Mouse (Mus musculus) embryonic facial prominence, embryonic 14.5 days (tissue): ENCODE measurements around the gene Snd1. TPM values are rescaled to one million over a fixed set of nuclear protein-coding genes. Genes with fewer than 3 reads are reported as not detected.

ENCODE experiments used
- ATAC-seq: fragments of 200-750 bp; cut with Nextera tagmentation; 2 replicates; pipeline ENCODE4 v1.8.0; 2017; ENCODE audit warnings: low read depth, moderate number of reproducible peaks, moderate TSS enrichment
- DNase-seq: peaks from one replicate; pipeline ENCODE4 v3.0.0-alpha.2; 2015; ENCODE audit warnings: low spot score
- H3K27ac ChIP-seq: fragments of 300-500 bp; sonication (generic); replicated peaks from 2 replicates; pipeline ENCODE4 v1.5.1; 2014; ENCODE audit warnings: low read depth, mild to moderate bottlenecking, low read length, moderate library complexity
- H3K27me3 ChIP-seq: fragments of 300-500 bp; sonication (generic); replicated peaks from 2 replicates; pipeline ENCODE4 v1.6.1; 2014; ENCODE audit warnings: low read length; ENCODE audit not compliant: control insufficient read depth, insufficient read depth
- H3K36me3 ChIP-seq: fragments of 300-500 bp; sonication (generic); 2 replicates; pipeline ENCODE4 v1.6.1; 2014; ENCODE audit warnings: low read length, mixed read lengths; ENCODE audit not compliant: control insufficient read depth, insufficient read depth
- H3K4me1 ChIP-seq: fragments of 300-500 bp; sonication (generic); 2 replicates; pipeline ENCODE4 v1.6.1; 2014; ENCODE audit warnings: antibody characterized with exemption, low read length; ENCODE audit not compliant: control insufficient read depth, insufficient read depth
- H3K4me2 ChIP-seq: fragments of 300-500 bp; sonication (generic); 2 replicates; pipeline ENCODE4 v1.6.1; 2014; ENCODE audit warnings: low read depth, mild to moderate bottlenecking, low read length, moderate library complexity, mixed read lengths
- H3K4me3 ChIP-seq: fragments of 300-500 bp; sonication (generic); 2 replicates; pipeline ENCODE4 v1.5.1; 2014; ENCODE audit warnings: low read depth, mild to moderate bottlenecking, low read length
- H3K9ac ChIP-seq: fragments of 300-500 bp; sonication (generic); 2 replicates; pipeline ENCODE4 v1.6.1; 2014; ENCODE audit warnings: low read depth, mild to moderate bottlenecking, low read length, moderate library complexity, mixed read lengths
- H3K9me3 ChIP-seq: fragments of 300-500 bp; sonication (generic); 2 replicates; pipeline ENCODE4 v1.6.1; 2016; ENCODE audit warnings: low read length; ENCODE audit not compliant: control insufficient read depth
- WGBS: fragments of 180-500 bp; shearing (Covaris S2); extraction: QIAGEN DNeasy Blood & Tissue Kit; methylation state at CpG from one replicate; pipeline ENCODE4 v1.1.7; 2014; 5-methylcytosine and 5-hydroxymethylcytosine counted together
- polyA plus RNA-seq: library from polyadenylated mRNA; unstranded; fragments of >200 nt; fragmentation: Nextera tagmentation; extraction: Ambion mirVana; gene quantifications from 2 replicates; pipeline ENCODE4 v1.2.1, GENCODE M21; 2014

The Snd1 gene
- polyA plus RNA-seq, 1 experiment from 2014 or later, result 111 TPM

DNA sequence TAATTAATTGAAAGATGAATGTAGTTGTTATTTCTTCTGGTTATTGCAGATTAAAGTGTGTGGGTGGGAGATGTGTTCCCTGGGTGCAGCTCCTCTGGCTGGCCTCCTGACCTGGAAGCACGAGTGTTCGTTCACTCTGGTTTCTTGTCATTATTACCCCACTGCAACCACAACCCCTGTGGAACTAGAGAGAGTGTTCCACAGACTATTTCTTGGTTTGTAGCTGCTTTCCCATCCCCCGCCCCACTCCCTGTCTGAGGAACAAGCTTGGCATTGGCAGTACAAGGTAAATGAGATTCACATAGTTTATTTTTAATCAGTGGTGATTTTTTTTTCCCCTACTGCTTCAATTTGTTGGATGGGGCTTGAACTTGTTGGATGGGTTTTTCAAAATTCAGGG, 189.8 kb downstream of the Snd1 start:
- DNase-seq (no peak), ATAC-seq (no peak)
- no peak overlapping the region for H3K27ac ChIP-seq
- H3K9ac ChIP-seq, result no peak overlapping the region
- WGBS, result 73% methylated on average over 3 of the region's 3 CpGs
- no peaks in the 10 kb centered on the region for H3K9me3 ChIP-seq
- H3K36me3 ChIP-seq, result peaks cover 7% of the 10 kb centered on the region
- no peaks in the 10 kb centered on the region for H3K27me3 ChIP-seq
- H3K4me1 ChIP-seq, result no peaks in the 10 kb centered on the region
- H3K4me2 ChIP-seq, result no peak overlapping the region
- no peak overlapping the region for H3K4me3 ChIP-seq

DNA sequence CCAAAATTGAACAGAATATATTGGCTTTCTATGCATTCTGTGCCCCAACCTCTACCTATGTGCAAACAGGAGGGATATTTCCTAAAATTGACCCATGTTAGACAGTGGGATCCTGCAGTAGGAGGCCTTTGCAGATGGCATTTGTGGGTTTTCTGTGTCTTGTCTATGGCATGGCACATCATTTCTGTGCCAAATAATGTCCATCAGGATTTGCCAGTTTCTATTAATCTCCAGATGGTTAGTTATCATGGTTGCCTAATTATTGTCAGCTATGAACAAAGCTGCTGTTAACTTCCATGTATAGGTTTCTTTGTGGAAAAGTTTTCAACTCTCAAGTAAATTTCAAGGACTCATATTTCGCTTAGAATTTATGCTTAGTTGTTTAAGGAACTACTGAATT, 192.6 kb downstream of the Snd1 start:
- peaks cover 14% of the 10 kb centered on the region for H3K36me3 ChIP-seq
- ATAC-seq (no peak), DNase-seq (no peak)
- H3K4me1 ChIP-seq, result no peaks in the 10 kb centered on the region
- no peak overlapping the region for H3K27ac ChIP-seq
- WGBS, result 95% methylated on average over 1 of the region's 1 CpGs
- H3K4me2 ChIP-seq, result no peak overlapping the region
- H3K9me3 ChIP-seq, result no peaks in the 10 kb centered on the region
- H3K27me3 ChIP-seq, result no peaks in the 10 kb centered on the region
- no peak overlapping the region for H3K9ac ChIP-seq
- H3K4me3 ChIP-seq, result no peak overlapping the region

DNA sequence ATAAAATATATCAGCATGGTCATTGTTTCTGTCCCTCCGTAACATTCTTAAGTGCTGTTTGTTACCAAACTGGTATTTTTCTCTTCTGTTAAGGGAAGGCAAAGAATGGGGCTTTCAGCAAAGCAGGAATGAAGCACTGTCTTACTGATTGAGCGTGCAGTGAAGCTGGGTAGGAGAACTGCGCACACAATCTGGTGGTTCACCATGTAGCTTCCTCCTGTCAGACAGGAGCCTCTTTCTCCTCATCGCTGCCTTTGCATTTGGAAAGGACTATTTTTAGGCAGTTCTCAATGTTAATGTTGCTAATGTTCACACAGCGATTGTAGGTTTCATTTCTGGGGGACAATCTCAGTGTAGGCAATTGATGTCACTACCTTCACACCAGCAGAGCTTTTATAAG, 194.3 kb downstream of the Snd1 start:
- DNase-seq, result no peak
- 93% methylated on average over 5 of the region's 5 CpGs for WGBS
- no peak overlapping the region for H3K4me3 ChIP-seq

DNA sequence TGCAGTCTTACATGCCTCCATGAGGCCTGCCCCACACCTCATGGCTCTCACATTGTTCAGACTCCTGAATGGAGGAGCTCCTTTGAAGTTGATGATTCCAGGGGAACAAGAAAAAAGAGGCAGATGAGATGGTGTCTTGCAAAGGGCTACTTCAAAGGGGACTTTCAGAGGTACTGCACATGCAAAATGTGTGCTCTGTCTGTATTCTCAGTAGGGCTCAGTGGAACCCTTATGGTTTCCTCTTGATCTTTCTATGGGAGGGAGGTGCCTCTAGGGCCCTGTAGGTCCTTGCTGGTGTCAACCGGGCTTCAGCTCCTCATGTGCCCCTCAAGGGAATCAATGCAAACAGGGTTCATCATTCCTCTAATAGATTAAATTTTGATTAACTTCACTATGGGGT, 197.4 kb downstream of the Snd1 start:
- 87% methylated on average over 1 of the region's 1 CpGs for WGBS
- Histone ChIP-seq H3K27me3 (no peaks in the 10 kb centered on the region), H3K36me3 (peaks cover 14% of the 10 kb centered on the region), H3K27ac (no peak overlapping the region), H3K4me2 (no peak overlapping the region), H3K9me3 (no peaks in the 10 kb centered on the region), H3K9ac (no peak overlapping the region), H3K4me1 (no peaks in the 10 kb centered on the region), H3K4me3 (no peak overlapping the region)
- DNase-seq, result no peak
- no peak for ATAC-seq

More for the DNA sequence above, 194.3 kb downstream of the Snd1 start:
- peaks cover 14% of the 10 kb centered on the region for H3K36me3 ChIP-seq
- no peaks in the 10 kb centered on the region for H3K27me3 ChIP-seq
- H3K4me1 ChIP-seq, result no peaks in the 10 kb centered on the region
- no peak for ATAC-seq
- no peak overlapping the region for H3K9ac ChIP-seq
- H3K27ac ChIP-seq, result no peak overlapping the region
- no peak overlapping the region for H3K4me2 ChIP-seq
- no peaks in the 10 kb centered on the region for H3K9me3 ChIP-seq

DNA sequence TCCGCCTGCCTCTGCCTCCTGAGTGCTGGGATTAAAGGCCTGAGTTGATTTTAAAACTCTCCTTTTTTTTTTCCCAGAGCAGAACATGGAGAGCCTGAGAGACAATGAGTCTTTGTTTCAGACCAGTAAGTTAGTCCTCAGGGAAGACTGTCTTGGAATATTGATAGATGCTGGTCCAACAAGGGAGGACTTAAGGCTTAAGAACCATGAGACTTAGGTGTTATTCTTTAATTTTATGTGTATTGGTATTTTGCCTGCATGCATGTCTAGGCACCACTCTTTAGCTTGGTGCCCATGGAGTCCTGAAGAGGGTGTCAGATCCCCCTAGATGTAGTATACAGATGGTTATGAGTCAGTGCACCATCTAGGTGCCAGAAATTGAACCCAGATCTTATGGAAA, 199.7 kb downstream of the Snd1 start:
- H3K36me3 ChIP-seq, result peaks cover 7% of the 10 kb centered on the region
- DNase-seq (no peak), ATAC-seq (no peak)
- no peaks in the 10 kb centered on the region for H3K27me3 ChIP-seq
- no peaks in the 10 kb centered on the region for H3K9me3 ChIP-seq
- H3K27ac ChIP-seq, result no peak overlapping the region
- no peaks in the 10 kb centered on the region for H3K4me1 ChIP-seq
- H3K4me3 ChIP-seq, result no peak overlapping the region
- H3K4me2 ChIP-seq, result no peak overlapping the region
- WGBS, result 100% methylated on average over 1 of the region's 1 CpGs
- no peak overlapping the region for H3K9ac ChIP-seq

DNA sequence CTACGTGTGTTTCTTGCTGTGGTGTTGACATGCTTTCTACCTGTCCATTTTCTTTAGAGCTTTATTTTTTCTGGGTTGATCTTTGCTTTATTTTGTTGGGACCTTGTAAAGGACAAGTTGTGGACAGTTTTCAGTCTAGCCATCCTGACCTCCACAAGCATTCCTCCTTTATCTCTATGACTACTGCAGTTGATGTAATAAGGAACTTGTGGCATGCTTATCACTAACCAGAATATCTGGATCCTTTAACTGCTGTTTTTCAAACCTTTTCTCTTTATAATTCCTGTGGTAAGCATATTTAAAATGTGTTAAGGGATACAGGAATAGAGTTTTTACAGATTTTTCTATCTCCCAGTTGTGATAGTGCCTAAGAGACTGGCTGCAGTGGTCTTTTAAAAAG, 204.0 kb downstream of the Snd1 start:
- ATAC-seq, result no peak
- no peak for DNase-seq
- Histone ChIP-seq H3K27ac (no peak overlapping the region), H3K27me3 (no peaks in the 10 kb centered on the region), H3K9ac (no peak overlapping the region), H3K36me3 (no peaks in the 10 kb centered on the region), H3K4me2 (no peak overlapping the region), H3K4me1 (no peaks in the 10 kb centered on the region), H3K4me3 (no peak overlapping the region), H3K9me3 (no peaks in the 10 kb centered on the region)
- 86% methylated on average over 1 of the region's 1 CpGs for WGBS

DNA sequence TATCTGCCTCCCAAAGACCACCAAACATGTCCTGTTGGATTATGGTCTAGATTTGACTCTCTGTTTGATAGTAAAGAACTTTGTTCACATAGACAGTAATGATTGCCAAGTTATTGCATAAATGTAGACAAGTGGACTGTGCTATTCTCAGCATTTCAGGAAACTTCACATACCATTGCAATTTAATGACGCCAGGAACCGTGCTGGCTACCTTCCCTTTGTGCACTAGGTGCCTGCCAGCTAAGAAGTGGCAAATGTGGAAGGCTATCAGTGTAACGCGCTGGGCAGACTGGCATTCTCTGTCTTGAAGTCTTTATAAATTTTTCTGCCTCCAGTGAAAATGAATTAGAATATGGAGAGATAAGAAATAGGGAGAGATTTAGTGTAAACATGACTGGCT, 205.6 kb downstream of the Snd1 start:
- DNase-seq, result no peak

DNA sequence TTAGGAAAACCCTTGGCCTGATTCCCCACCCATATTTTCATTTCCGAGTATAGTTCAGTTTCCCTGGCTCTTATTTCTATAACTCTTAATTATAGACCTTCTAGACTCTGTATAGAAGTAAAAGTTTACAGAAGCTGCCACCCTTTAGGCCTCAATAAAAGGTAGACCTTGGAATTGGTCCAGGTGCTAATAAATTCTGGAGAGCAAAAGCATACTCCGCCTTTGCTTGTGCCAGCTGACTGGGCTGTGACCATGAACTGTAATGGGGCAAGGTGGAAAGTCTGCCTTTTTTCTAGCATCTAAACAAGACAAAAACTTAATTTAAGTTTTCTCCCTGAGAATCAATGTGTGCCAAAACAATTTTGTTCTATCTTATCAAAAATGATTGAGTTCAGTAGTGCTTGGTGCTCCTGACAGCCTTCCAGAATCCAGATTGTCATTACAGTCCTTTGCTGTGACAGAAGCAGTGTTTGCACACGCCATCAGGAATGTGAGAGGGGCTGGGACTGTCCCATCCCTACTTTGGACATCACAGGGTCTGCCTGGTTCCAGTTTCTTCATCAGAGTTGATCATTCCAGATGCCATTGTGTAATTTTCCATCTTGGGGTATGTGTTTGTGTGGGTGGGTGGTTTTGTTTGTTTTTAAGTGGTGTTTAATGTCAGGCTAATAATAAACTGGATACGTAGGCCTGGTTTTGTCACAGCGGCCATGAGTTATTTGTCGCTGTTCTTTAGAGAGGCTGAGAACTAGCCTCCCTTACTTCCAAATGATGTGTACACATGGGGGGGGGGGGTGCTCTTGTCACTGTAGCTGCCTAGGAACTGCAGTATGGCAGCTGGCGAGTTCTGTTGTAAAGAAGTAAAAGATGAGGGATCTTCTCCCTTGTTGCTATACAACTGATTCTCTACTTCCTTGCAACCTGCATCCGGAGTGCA, 206.8 kb downstream of the Snd1 start:
- Histone ChIP-seq H3K4me3 (no peak overlapping the region), H3K27ac (no peak overlapping the region), H3K4me1 (no peaks in the 10 kb centered on the region), H3K4me2 (no peak overlapping the region), H3K27me3 (no peaks in the 10 kb centered on the region), H3K9ac (no peak overlapping the region), H3K36me3 (no peaks in the 10 kb centered on the region), H3K9me3 (no peaks in the 10 kb centered on the region)
- WGBS, result 79% methylated on average over 8 of the region's 8 CpGs
- DNase-seq (no peak), ATAC-seq (no peak)

More for the DNA sequence above, 205.6 kb downstream of the Snd1 start:
- H3K36me3 ChIP-seq, result no peaks in the 10 kb centered on the region
- no peak overlapping the region for H3K4me3 ChIP-seq
- no peak overlapping the region for H3K9ac ChIP-seq
- 83% methylated on average over 4 of the region's 4 CpGs for WGBS
- H3K9me3 ChIP-seq, result no peaks in the 10 kb centered on the region
- H3K4me1 ChIP-seq, result no peaks in the 10 kb centered on the region
- no peak overlapping the region for H3K27ac ChIP-seq
- ATAC-seq, result no peak
- no peaks in the 10 kb centered on the region for H3K27me3 ChIP-seq
- no peak overlapping the region for H3K4me2 ChIP-seq

DNA sequence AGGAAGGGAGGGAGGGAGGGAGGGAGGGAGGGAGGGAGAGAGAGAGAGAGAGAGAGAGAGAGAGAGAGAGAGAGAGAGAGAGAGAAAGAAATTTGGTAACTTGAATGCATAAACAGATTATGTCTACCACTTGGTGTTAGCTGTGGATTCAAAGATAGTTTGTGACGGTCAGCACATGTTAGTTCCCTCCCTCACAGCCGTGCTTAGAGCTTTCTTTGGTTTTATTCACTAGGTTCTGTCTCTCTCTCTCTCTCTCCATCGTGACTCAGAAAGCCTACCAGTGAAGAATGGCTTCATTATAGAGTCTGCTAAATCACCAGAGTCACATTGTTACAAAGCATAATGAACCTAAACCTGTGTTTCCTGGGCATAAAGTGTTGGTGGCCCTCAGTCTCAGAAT, 210.1 kb downstream of the Snd1 start:
- Histone ChIP-seq H3K4me2 (no peak overlapping the region), H3K9me3 (no peaks in the 10 kb centered on the region), H3K4me3 (no peak overlapping the region), H3K27me3 (no peaks in the 10 kb centered on the region), H3K9ac (no peak overlapping the region), H3K36me3 (no peaks in the 10 kb centered on the region), H3K27ac (no peak overlapping the region), H3K4me1 (no peaks in the 10 kb centered on the region)
- DNase-seq (no peak), ATAC-seq (no peak)
- WGBS, result 69% methylated on average over 3 of the region's 3 CpGs
